Mouse (Mus musculus) C2C12 (cell line): ENCODE data around the gene 1700023F06Rik. TPM values are rescaled to one million over a fixed set of nuclear protein-coding genes. Genes with fewer than 3 reads are reported as not detected.

Experiments
- H3K27me3 ChIP-seq: one replicate; pipeline ENCODE4 v1.6.1; 2011; ENCODE audit not compliant: control insufficient read depth, insufficient read depth, insufficient read length
- H3K36me3 ChIP-seq: one replicate; pipeline ENCODE4 v1.6.1; 2011; ENCODE audit not compliant: control insufficient read depth, insufficient read depth
- H3K4me3 ChIP-seq: one replicate; pipeline ENCODE4 v1.5.1; 2011; ENCODE audit warnings: mild to moderate bottlenecking, control low read depth; ENCODE audit not compliant: poor library complexity, insufficient read depth, severe bottlenecking
- H3K79me2 ChIP-seq: one replicate; pipeline ENCODE4 v1.6.1; 2011; ENCODE audit not compliant: control insufficient read depth, insufficient read depth
- H3K79me3 ChIP-seq: one replicate; pipeline ENCODE4 v1.6.1; 2011; ENCODE audit warnings: low read depth, control low read depth
- H3ac ChIP-seq: one replicate; pipeline ENCODE3; 2011; ENCODE audit warnings: low read depth; ENCODE audit not compliant: control insufficient read depth, insufficient read length
- CEBPB ChIP-seq: IDR thresholded peaks from one replicate; pipeline ENCODE4 v1.6.1; 2011; ENCODE audit warnings: low read depth, mild to moderate bottlenecking, control low read depth, moderate library complexity
- CTCF ChIP-seq: IDR thresholded peaks from one replicate; pipeline ENCODE4 v1.5.1; 2011; ENCODE audit not compliant: control insufficient read depth, insufficient read depth, insufficient read length
- FOSL1 ChIP-seq: IDR thresholded peaks from one replicate; pipeline ENCODE4 v1.8.0; 2011; ENCODE audit warnings: mild to moderate bottlenecking, low read length; ENCODE audit not compliant: poor library complexity, insufficient read depth, severe bottlenecking
- MAX ChIP-seq: IDR thresholded peaks from one replicate; pipeline ENCODE4 v1.6.1; 2011; ENCODE audit warnings: mild to moderate bottlenecking, control low read depth
- MYOD1 ChIP-seq: IDR thresholded peaks from one replicate; pipeline ENCODE4 v1.6.1; 2011; ENCODE audit warnings: low read depth; ENCODE audit not compliant: control insufficient read depth, insufficient read length
- MYOG ChIP-seq: IDR thresholded peaks from one replicate; pipeline ENCODE4 v1.6.1; 2011; ENCODE audit not compliant: control insufficient read depth, insufficient read length; ENCODE audit errors: extremely low read depth
- USF1 ChIP-seq: IDR thresholded peaks from one replicate; pipeline ENCODE4 v1.6.1; 2011; ENCODE audit warnings: low read depth, mild to moderate bottlenecking, control low read depth, moderate library complexity
- polyA plus RNA-seq: library from polyadenylated mRNA; unstranded; fragments of >200 nt; fragmentation: generic; extraction: Trizol; gene quantifications from one replicate; pipeline ENCODE4 v1.2.1, GENCODE M21; 2012; ENCODE audit warnings: missing spikeins

Gene 1700023F06Rik
- polyA plus RNA-seq, 1 experiment, result 0.02 TPM

- Histone ChIP-seq H3K79me3 (no peaks in the 10 kb centered on the region), H3K36me3 (no peaks in the 10 kb centered on the region), H3K4me3 (peak overlapping the region; percentile 27), H3ac (peak overlapping the region; percentile 49), H3K27me3 (no peaks in the 10 kb centered on the region), H3K79me2 (no peaks in the 10 kb centered on the region)
- TF ChIP-seq FOSL1, result no peak
- TF ChIP-seq CEBPB, result no peak
- no peak for TF ChIP-seq MYOG
- no peak for TF ChIP-seq CTCF
- TF ChIP-seq USF1, result no peak
- no peak for TF ChIP-seq MAX
- TF ChIP-seq MYOD1, result no peak
Observed at GRCm38 (mm10) chr11:103171286-103171620, 37.1 kb downstream of the 1700023F06Rik start.

GRCm38 (mm10) chr11:103170494-103171285 is 37.7 kb downstream of the 1700023F06Rik start, which contains the start of gene Fmnl1:
Fmnl1 (plus strand) TSS chr11:103171107.
- Histone ChIP-seq H3ac (peak within 1 kb of the TSS; percentile 49), H3K27me3 (no peaks in the 10 kb centered on the region), H3K4me3 (peak within 1 kb of the TSS; percentile 27), H3K79me3 (no peaks in the 10 kb centered on the region), H3K36me3 (no peaks in the 10 kb centered on the region), H3K79me2 (no peaks in the 10 kb centered on the region)
- TF ChIP-seq MAX (no peak), CEBPB (no peak), CTCF (no peak), FOSL1 (no peak), MYOD1 (no peak), USF1 (no peak), MYOG (no peak)

- Histone ChIP-seq H3ac (no peak overlapping the region), H3K36me3 (no peaks in the 10 kb centered on the region), H3K4me3 (no peak overlapping the region), H3K27me3 (no peaks in the 10 kb centered on the region), H3K79me3 (no peaks in the 10 kb centered on the region), H3K79me2 (no peaks in the 10 kb centered on the region)
- no peak for TF ChIP-seq MYOD1
- no peak for TF ChIP-seq MYOG
- TF ChIP-seq CEBPB, result no peak
Observed at GRCm38 (mm10) chr11:103170111-103170493, 38.3 kb downstream of the 1700023F06Rik start.

GRCm38 (mm10) chr11:103169664-103170063 is 38.7 kb downstream of the 1700023F06Rik start:
- H3K79me2 ChIP-seq, result no peaks in the 10 kb centered on the region
- H3K79me3 ChIP-seq, result no peaks in the 10 kb centered on the region
- no peaks in the 10 kb centered on the region for H3K36me3 ChIP-seq
- no peaks in the 10 kb centered on the region for H3K27me3 ChIP-seq
- no peak for TF ChIP-seq CEBPB
- no peak overlapping the region for H3ac ChIP-seq
- H3K4me3 ChIP-seq, result no peak overlapping the region

- H3K27me3 ChIP-seq, result no peaks in the 10 kb centered on the region
Observed at GRCm38 (mm10) chr11:103168690-103169390, 39.5 kb downstream of the 1700023F06Rik start.

GRCm38 (mm10) chr11:103164391-103164790 is 44.0 kb downstream of the 1700023F06Rik start:
- H3K36me3 ChIP-seq, result no peaks in the 10 kb centered on the region
- no peak overlapping the region for H3ac ChIP-seq
- no peak overlapping the region for H3K4me3 ChIP-seq
- H3K79me2 ChIP-seq, result no peaks in the 10 kb centered on the region
- no peak for TF ChIP-seq CTCF
- TF ChIP-seq MAX, result no peak
- H3K27me3 ChIP-seq, result no peaks in the 10 kb centered on the region
- H3K79me3 ChIP-seq, result no peaks in the 10 kb centered on the region

More at GRCm38 (mm10) chr11:103168690-103169390, 39.5 kb downstream of the 1700023F06Rik start:
- Histone ChIP-seq H3K79me2 (no peaks in the 10 kb centered on the region), H3K79me3 (no peaks in the 10 kb centered on the region), H3ac (no peak overlapping the region), H3K4me3 (no peak overlapping the region), H3K36me3 (no peaks in the 10 kb centered on the region)
- peak; percentile 94 for TF ChIP-seq CTCF
- no peak for TF ChIP-seq MAX
- TF ChIP-seq FOSL1, result no peak
